Mouse (Mus musculus): ENCODE data around the gene Slamf9.

GRCm38 (mm10) chr1:172455416-172455815 lies 19.7 kb upstream of the Slamf9 start:
- TF ChIP-seq CTCF (IDR thresholded peaks at IDR 0.05; ENCODE audit: control insufficient read depth, insufficient read depth, insufficient replicate concordance, low read depth, low read length) (no peak), POLR2A (IDR thresholded peaks at IDR 0.05; ENCODE audit: control insufficient read depth, low read depth, low read length) (no peak)
